Mouse (Mus musculus) testis, adult 2 months (tissue): ENCODE measurements around the gene Izumo4. TPM values are rescaled to one million over a fixed set of nuclear protein-coding genes. Genes with fewer than 3 reads are reported as not detected.

Experiments
- H3K27ac ChIP-seq: fragments of 200-500 bp; 2 replicates; pipeline ENCODE4 v1.5.1; 2012; ENCODE audit warnings: low read depth, low read length; ENCODE audit not compliant: control insufficient read depth, insufficient read depth
- H3K27me3 ChIP-seq: fragments of 200-500 bp; 2 replicates; pipeline ENCODE4 v1.6.1; 2012; ENCODE audit warnings: mild to moderate bottlenecking, low read length, moderate library complexity; ENCODE audit not compliant: control insufficient read depth, insufficient read depth
- H3K36me3 ChIP-seq: fragments of 200-500 bp; 2 replicates; pipeline ENCODE4 v1.6.1; 2012; ENCODE audit warnings: mild to moderate bottlenecking, low read length; ENCODE audit not compliant: control insufficient read depth, insufficient read depth
- H3K4me1 ChIP-seq: fragments of 200-500 bp; 2 replicates; pipeline ENCODE4 v1.6.1; 2012; ENCODE audit warnings: low read length; ENCODE audit not compliant: control insufficient read depth, insufficient read depth
- H3K4me3 ChIP-seq: fragments of 200-500 bp; 2 replicates; pipeline ENCODE4 v1.5.1; 2012; ENCODE audit warnings: low read depth, mild to moderate bottlenecking, low read length, moderate library complexity, mixed read lengths; ENCODE audit not compliant: control insufficient read depth
- CTCF ChIP-seq: fragments of 200-500 bp; IDR thresholded peaks from 2 replicates; pipeline ENCODE4 v1.5.1; 2012; ENCODE audit warnings: low read depth, mild to moderate bottlenecking, inconsistent platforms, low read length, moderate library complexity; ENCODE audit not compliant: control insufficient read depth, insufficient read depth, insufficient replicate concordance
- POLR2A ChIP-seq: fragments of 200-500 bp; IDR thresholded peaks from 2 replicates; pipeline ENCODE4 v1.6.1; 2012; ENCODE audit warnings: low read depth, mild to moderate bottlenecking, inconsistent platforms, low read length, moderate library complexity; ENCODE audit not compliant: control insufficient read depth
- polyA plus RNA-seq: library from polyadenylated mRNA; depleted of rRNA; stranded (reverse); fragments of >200 nt; gene quantifications from 2 replicates; pipeline ENCODE4 v1.2.3, GENCODE M21; 2012

The Izumo4 gene
- polyA plus RNA-seq, 1 experiment, result 385 TPM

GRCm38 (mm10) chr10:80697812-80698211, 4.2 kb upstream of the Izumo4 start:
- H3K4me3 ChIP-seq, result no peak overlapping the region
- H3K27me3 ChIP-seq, result no peaks in the 10 kb centered on the region
- no peak for TF ChIP-seq POLR2A
- no peak for TF ChIP-seq CTCF
- no peak overlapping the region for H3K27ac ChIP-seq
- no peaks in the 10 kb centered on the region for H3K36me3 ChIP-seq
- H3K4me1 ChIP-seq, result peaks cover 11% of the 10 kb centered on the region

GRCm38 (mm10) chr10:80698605-80699004, 3.4 kb upstream of the Izumo4 start:
- no peak for TF ChIP-seq CTCF
- TF ChIP-seq POLR2A, result no peak
- H3K4me3 ChIP-seq, result no peak overlapping the region
- peaks cover 17% of the 10 kb centered on the region for H3K4me1 ChIP-seq
- H3K27me3 ChIP-seq, result no peaks in the 10 kb centered on the region
- no peaks in the 10 kb centered on the region for H3K36me3 ChIP-seq
- H3K27ac ChIP-seq, result no peak overlapping the region

- no peak overlapping the region for H3K4me3 ChIP-seq
- H3K27me3 ChIP-seq, result no peaks in the 10 kb centered on the region
- no peak overlapping the region for H3K27ac ChIP-seq
- TF ChIP-seq CTCF, result no peak
- no peak for TF ChIP-seq POLR2A
- H3K4me1 ChIP-seq, result peaks cover 16% of the 10 kb centered on the region
- H3K36me3 ChIP-seq, result no peaks in the 10 kb centered on the region
These were observed 1.9 kb upstream of the Izumo4 start for GRCm38 (mm10) chr10:80700038-80700504.

GRCm38 (mm10) chr10:80700732-80701131, 1.3 kb upstream of the Izumo4 start:
- Histone ChIP-seq H3K27me3 (no peaks in the 10 kb centered on the region), H3K4me1 (peaks cover 13% of the 10 kb centered on the region), H3K36me3 (no peaks in the 10 kb centered on the region), H3K27ac (no peak overlapping the region), H3K4me3 (peak overlapping the region; percentile 95)
- TF ChIP-seq CTCF, result no peak
- no peak for TF ChIP-seq POLR2A

- peak overlapping the region; percentile 95 for H3K4me3 ChIP-seq
- no peaks in the 10 kb centered on the region for H3K27me3 ChIP-seq
- H3K36me3 ChIP-seq, result peaks cover 1% of the 10 kb centered on the region; the same call in 1 of the 2 replicates
- peak overlapping the region; percentile 96 for H3K27ac ChIP-seq
- H3K4me1 ChIP-seq, result peaks cover 12% of the 10 kb centered on the region
- TF ChIP-seq POLR2A (peak; percentile 56), CTCF (no peak; the same call in 1 of the 2 replicates)
These were observed 779 bp downstream of the Izumo4 start for GRCm38 (mm10) chr10:80702536-80703390.

GRCm38 (mm10) chr10:80703643-80704042, 1.7 kb downstream of the Izumo4 start:
- H3K36me3 ChIP-seq, result peaks cover 5% of the 10 kb centered on the region
- peaks cover 12% of the 10 kb centered on the region for H3K4me1 ChIP-seq
- peak overlapping the region; percentile 95 for H3K4me3 ChIP-seq
- H3K27ac ChIP-seq, result no peak overlapping the region; the same call in 1 of the 2 replicates
- TF ChIP-seq CTCF (no peak), POLR2A (no peak)
- H3K27me3 ChIP-seq, result no peaks in the 10 kb centered on the region

- Histone ChIP-seq H3K27me3 (no peaks in the 10 kb centered on the region), H3K27ac (no peak overlapping the region), H3K36me3 (peaks cover 5% of the 10 kb centered on the region), H3K4me1 (peaks cover 12% of the 10 kb centered on the region), H3K4me3 (peak overlapping the region; percentile 3; the same call in 1 of the 2 replicates)
- TF ChIP-seq CTCF, result no peak
- no peak for TF ChIP-seq POLR2A
These were observed 2.4 kb downstream of the Izumo4 start for GRCm38 (mm10) chr10:80704418-80704817.
